26 mouse cellular contexts compared by ENCODE assay signal in the genomic region with DNA sequence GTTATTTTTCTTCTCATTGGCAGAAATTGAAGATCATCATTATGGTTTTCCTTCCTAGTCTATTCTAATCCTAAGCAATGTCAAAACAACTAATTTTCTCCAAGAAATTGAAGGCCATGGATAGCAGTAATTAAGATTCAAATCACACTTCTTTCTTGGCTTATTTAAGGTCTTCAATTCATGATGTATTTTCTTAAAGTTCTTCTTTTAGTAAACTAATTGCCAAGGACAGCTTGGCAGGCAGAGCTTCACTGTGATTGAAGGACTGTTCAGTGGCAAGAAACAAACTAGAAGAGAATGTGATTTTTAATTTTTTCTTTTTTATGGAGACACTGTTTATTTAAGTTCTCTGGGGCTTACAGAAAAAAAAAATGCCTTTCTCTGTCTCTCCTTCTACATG.
DNase-seq lines count a peak whose midpoint lies in the region; ATAC-seq lines count a peak whose summit lies in the region.
"Had no signal": no experiment of that assay in that cellular context is flagged by ENCODE, and none has a peak within 500 bp of the region (broad histone marks: within the 10 kb centered on the region; RNA-seq: fewer than 3 reads in every experiment).

No protein-coding gene starts in this region.

- no peak overlapping the region for H3K9ac ChIP-seq in forebrain, embryonic 14.5 days (ENCODE audit: low read length)
- H3K9ac ChIP-seq: embryonic facial prominence, embryonic 13.5 days; hindbrain, embryonic 13.5 days; intestine, embryonic 15.5 days had no signal

- H3K4me1 ChIP-seq in forebrain, embryonic 14.5 days (ENCODE audit: control insufficient read depth, insufficient read depth, low read length) = no peaks in the 10 kb centered on the region
- no peaks in the 10 kb centered on the region for H3K4me1 ChIP-seq in forebrain, embryonic 10.5 days
- H3K4me1 ChIP-seq: embryonic facial prominence, embryonic 10.5 days; embryonic facial prominence, embryonic 13.5 days; hindbrain, embryonic 10.5 days; hindbrain, embryonic 13.5 days; intestine, embryonic 15.5 days had no signal

- no peak overlapping the region for H3K4me2 ChIP-seq in forebrain, embryonic 14.5 days (ENCODE audit: low read length)
- H3K4me2 ChIP-seq: embryonic facial prominence, embryonic 13.5 days; heart, embryonic 11.5 days; hindbrain, embryonic 13.5 days; intestine, embryonic 15.5 days had no signal

- H3K4me3 ChIP-seq in forebrain, embryonic 14.5 days (ENCODE audit: low read depth, low read length) = no peak overlapping the region
- no peak overlapping the region for H3K4me3 ChIP-seq in forebrain, embryonic 10.5 days
- H3K4me3 ChIP-seq: embryonic facial prominence, embryonic 10.5 days; embryonic facial prominence, embryonic 13.5 days; erythroblast, embryonic 14.5 days; gastrocnemius, adult 2 months; hindbrain, embryonic 10.5 days; hindbrain, embryonic 13.5 days; intestine, embryonic 15.5 days had no signal

- no peaks in the 10 kb centered on the region for H3K9me3 ChIP-seq in forebrain, embryonic 14.5 days (replicated peaks; ENCODE audit: control insufficient read depth, low read length)
- H3K9me3 ChIP-seq in forebrain, embryonic 10.5 days = no peaks in the 10 kb centered on the region
- H3K9me3 ChIP-seq: embryonic facial prominence, embryonic 10.5 days; embryonic facial prominence, embryonic 13.5 days; hindbrain, embryonic 10.5 days; hindbrain, embryonic 13.5 days; intestine, embryonic 15.5 days had no signal

- DNase-seq in forebrain, embryonic 14.5 days (ENCODE audit: low spot score) = peak; percentile 37
- DNase-seq in forebrain, embryonic 10.5 days (ENCODE audit: extremely low spot score, low spot score) = no peak
- no peak for DNase-seq in frontal cortex, postnatal 25 days (ENCODE audit: low spot score in 2 of 2)
- peak; percentile 18 for DNase-seq in brain, embryonic 18.5 days (ENCODE audit: low read depth, low spot score)
- no peak for DNase-seq in kidney, postnatal 4 days
- DNase-seq: adrenal gland, adult 8-10 months; adrenal gland, postnatal 25 days; cerebellum, adult 11-12 months; cerebellum, adult 8-10 months; cerebellum, postnatal 10 days; cerebellum, postnatal 36 days; embryo, embryonic 11 days; gastrocnemius, adult 2 months; gastrocnemius, postnatal 14 days; heart, adult 11 months; kidney, adult 11 months had no signal

- no peak overlapping the region for H3K27ac ChIP-seq in forebrain, embryonic 14.5 days (ENCODE audit: low read depth, low read length)
- H3K27ac ChIP-seq in forebrain, embryonic 10.5 days = no peak overlapping the region
- H3K27ac ChIP-seq: embryonic facial prominence, embryonic 10.5 days; embryonic facial prominence, embryonic 13.5 days; gastrocnemius, adult 2 months; hindbrain, embryonic 10.5 days; hindbrain, embryonic 13.5 days; intestine, embryonic 15.5 days had no signal

- H3K27me3 ChIP-seq in forebrain, embryonic 14.5 days (replicated peaks; ENCODE audit: control insufficient read depth, insufficient read depth, low read length) = no peaks in the 10 kb centered on the region
- H3K27me3 ChIP-seq in forebrain, embryonic 10.5 days (ENCODE audit: poor library complexity, severe bottlenecking) = no peaks in the 10 kb centered on the region
- H3K27me3 ChIP-seq: embryonic facial prominence, embryonic 13.5 days; hindbrain, embryonic 13.5 days; intestine, embryonic 15.5 days had no signal

- ATAC-seq in forebrain, embryonic 14.5 days = no peak
- peak; percentile 65 for ATAC-seq in frontal cortex, adult (ENCODE audit: low TSS enrichment)
- ATAC-seq: activated CD4-positive, CD25-positive, alpha-beta regulatory T cell, adult 4 months; hindbrain, embryonic 16.5 days; intestine, embryonic 15.5 days had no signal

- H3K36me3 ChIP-seq in forebrain, embryonic 14.5 days (ENCODE audit: control insufficient read depth, insufficient read depth, low read length) = no peaks in the 10 kb centered on the region
- H3K36me3 ChIP-seq in forebrain, embryonic 10.5 days (replicated peaks) = no peaks in the 10 kb centered on the region
- H3K36me3 ChIP-seq: embryonic facial prominence, embryonic 10.5 days; embryonic facial prominence, embryonic 13.5 days; hindbrain, embryonic 10.5 days; hindbrain, embryonic 13.5 days; intestine, embryonic 15.5 days had no signal

Comparison
In these comparisons a context has a peak if more than half of its experiments do, and no peak if none do; other contexts are left out.
1. DNase-seq: peak in forebrain, embryonic 14.5 days (single experiment) and brain, embryonic 18.5 days (single experiment); none in forebrain, embryonic 10.5 days (single experiment), frontal cortex, postnatal 25 days (0 of 2) and kidney, postnatal 4 days (0 of 2).